Mouse (Mus musculus) ES-Bruce4 (cell line): ENCODE results near the gene Hacd4. TPM values are rescaled to one million over a fixed set of nuclear protein-coding genes. Genes with fewer than 3 reads are reported as not detected.

ENCODE experiments used
- H3K27ac ChIP-seq: 2 replicates; pipeline ENCODE4 v1.5.1; 2012; ENCODE audit warnings: low read length, inconsistent platforms; ENCODE audit not compliant: insufficient read depth
- H3K27me3 ChIP-seq: 2 replicates; pipeline ENCODE4 v1.6.1; 2012; ENCODE audit warnings: mild to moderate bottlenecking, low read length, inconsistent platforms; ENCODE audit not compliant: control insufficient read depth, poor library complexity, insufficient read depth, severe bottlenecking
- H3K36me3 ChIP-seq: 2 replicates; pipeline ENCODE4 v1.6.1; 2012; ENCODE audit warnings: inconsistent platforms, mild to moderate bottlenecking, low read length, moderate library complexity; ENCODE audit not compliant: control insufficient read depth, poor library complexity, insufficient read depth, severe bottlenecking
- H3K4me1 ChIP-seq: one replicate; pipeline ENCODE4 v1.8.1; 2011; ENCODE audit warnings: low read length; ENCODE audit not compliant: control insufficient read depth, insufficient read depth
- H3K4me3 ChIP-seq: 2 replicates; pipeline ENCODE4 v1.5.1; 2011; ENCODE audit warnings: low read depth, mild to moderate bottlenecking, low read length
- H3K9ac ChIP-seq: 2 replicates; pipeline ENCODE4 v1.6.1; 2012; ENCODE audit warnings: low read depth, mild to moderate bottlenecking, inconsistent platforms; ENCODE audit not compliant: poor library complexity, severe bottlenecking
- H3K9me3 ChIP-seq: replicated peaks from 2 replicates; pipeline ENCODE4 v1.6.1; 2012; ENCODE audit warnings: mild to moderate bottlenecking, low read length, inconsistent platforms; ENCODE audit not compliant: control insufficient read depth, poor library complexity, insufficient read depth, severe bottlenecking
- CTCF ChIP-seq: IDR thresholded peaks from one replicate; pipeline ENCODE4 v1.8.1; 2011; ENCODE audit warnings: low read depth, low read length
- EP300 ChIP-seq: IDR thresholded peaks from 2 replicates; pipeline ENCODE4 v1.6.1; 2011; ENCODE audit warnings: low read depth, low read length; ENCODE audit not compliant: insufficient read depth
- POLR2A ChIP-seq: IDR thresholded peaks from one replicate; pipeline ENCODE4 v1.8.1; 2011; ENCODE audit warnings: low read length; ENCODE audit not compliant: insufficient read depth
- polyA plus RNA-seq: library from polyadenylated mRNA; stranded (reverse); fragments of >200 nt; gene quantifications from 2 replicates; pipeline ENCODE4 v1.2.4, GENCODE M21; 2011; ENCODE audit warnings: low read depth; ENCODE audit not compliant: missing spikeins, insufficient read depth, insufficient read length

The Hacd4 gene
- polyA plus RNA-seq, 1 experiment = 3.0 TPM

- no peak overlapping the region for H3K4me3 ChIP-seq
- no peaks in the 10 kb centered on the region for H3K27me3 ChIP-seq
- H3K9ac ChIP-seq = no peak overlapping the region
These were observed 14.2 kb downstream of the Hacd4 start for GRCm38 (mm10) chr4:88424563-88424962.

GRCm38 (mm10) chr4:88419378-88419777 lies 19.4 kb downstream of the Hacd4 start:
- no peak overlapping the region for H3K4me3 ChIP-seq
- no peak overlapping the region for H3K27ac ChIP-seq
- H3K9me3 ChIP-seq = no peaks in the 10 kb centered on the region
- no peaks in the 10 kb centered on the region for H3K36me3 ChIP-seq
- H3K9ac ChIP-seq = no peak overlapping the region
- TF ChIP-seq POLR2A (no peak), CTCF (no peak), EP300 (no peak)
- H3K27me3 ChIP-seq = no peaks in the 10 kb centered on the region
- no peaks in the 10 kb centered on the region for H3K4me1 ChIP-seq

More at GRCm38 (mm10) chr4:88424563-88424962, 14.2 kb downstream of the Hacd4 start:
- no peak for TF ChIP-seq CTCF
- no peak for TF ChIP-seq EP300
- TF ChIP-seq POLR2A = no peak
- no peaks in the 10 kb centered on the region for H3K9me3 ChIP-seq
- H3K4me1 ChIP-seq = no peaks in the 10 kb centered on the region
- no peak overlapping the region for H3K27ac ChIP-seq
- H3K36me3 ChIP-seq = no peaks in the 10 kb centered on the region

GRCm38 (mm10) chr4:88415017-88415416 lies 23.7 kb downstream of the Hacd4 start:
- Histone ChIP-seq H3K9me3 (no peaks in the 10 kb centered on the region), H3K27me3 (no peaks in the 10 kb centered on the region), H3K4me3 (no peak overlapping the region), H3K4me1 (no peaks in the 10 kb centered on the region), H3K36me3 (no peaks in the 10 kb centered on the region), H3K27ac (no peak overlapping the region), H3K9ac (no peak overlapping the region)
- TF ChIP-seq CTCF (no peak), POLR2A (no peak), EP300 (no peak)

GRCm38 (mm10) chr4:88412331-88412730 lies 26.4 kb downstream of the Hacd4 start:
- no peak for TF ChIP-seq CTCF
- no peak for TF ChIP-seq POLR2A
- TF ChIP-seq EP300 = no peak
- no peaks in the 10 kb centered on the region for H3K4me1 ChIP-seq
- H3K27ac ChIP-seq = no peak overlapping the region
- H3K4me3 ChIP-seq = no peak overlapping the region
- H3K9me3 ChIP-seq = no peaks in the 10 kb centered on the region
- H3K36me3 ChIP-seq = no peaks in the 10 kb centered on the region
- H3K9ac ChIP-seq = no peak overlapping the region
- H3K27me3 ChIP-seq = no peaks in the 10 kb centered on the region

- H3K9ac ChIP-seq = no peak overlapping the region
- no peaks in the 10 kb centered on the region for H3K4me1 ChIP-seq
- H3K4me3 ChIP-seq = no peak overlapping the region
- no peaks in the 10 kb centered on the region for H3K9me3 ChIP-seq
- H3K27me3 ChIP-seq = no peaks in the 10 kb centered on the region
- no peak overlapping the region for H3K27ac ChIP-seq
- no peaks in the 10 kb centered on the region for H3K36me3 ChIP-seq
- TF ChIP-seq EP300 = no peak
- no peak for TF ChIP-seq CTCF
- no peak for TF ChIP-seq POLR2A
These were observed 29.4 kb downstream of the Hacd4 start for GRCm38 (mm10) chr4:88409279-88409678.

GRCm38 (mm10) chr4:88406887-88407696 lies 31.6 kb downstream of the Hacd4 start:
- no peaks in the 10 kb centered on the region for H3K9me3 ChIP-seq
- H3K4me3 ChIP-seq = no peak overlapping the region
- H3K36me3 ChIP-seq = no peaks in the 10 kb centered on the region
- no peaks in the 10 kb centered on the region for H3K27me3 ChIP-seq
- H3K4me1 ChIP-seq = no peaks in the 10 kb centered on the region
- H3K9ac ChIP-seq = no peak overlapping the region
- TF ChIP-seq EP300 (no peak), POLR2A (no peak), CTCF (no peak)
- H3K27ac ChIP-seq = no peak overlapping the region
